Mouse (Mus musculus): Measurements from ENCODE around the gene Slc36a3. TPM values are rescaled to one million over a fixed set of nuclear protein-coding genes. Genes with fewer than 3 reads are reported as not detected.
"Not testable (repeated sequence)": the region's sequence is repeated elsewhere in the genome, so short reads cannot be mapped to it uniquely, and the experiment has no call there.

Gene Slc36a3
- total RNA-seq, 1 experiment = not detected

DNA sequence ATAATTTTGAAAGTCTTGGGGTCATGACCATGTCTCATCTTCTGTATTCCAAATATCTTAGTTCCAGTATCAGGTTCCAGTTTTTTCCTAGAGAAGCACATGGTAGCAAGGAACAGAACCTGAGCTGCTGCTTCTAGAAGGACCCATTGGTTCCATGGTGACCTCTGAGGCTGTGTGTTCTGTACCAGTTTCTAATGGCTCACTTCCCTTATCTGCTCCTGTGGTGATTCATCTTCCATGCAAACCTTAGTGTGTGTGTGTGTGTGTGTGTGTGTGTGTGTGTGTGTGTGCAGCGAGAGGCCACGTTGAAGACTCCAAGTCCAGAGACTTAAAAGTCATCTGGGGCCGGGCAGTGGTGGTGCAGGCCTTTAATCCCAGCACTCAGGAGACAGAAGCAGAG is 35.5 kb downstream of the Slc36a3 start:
- Histone ChIP-seq H3K4me3 (ENCODE audit: insufficient read depth in 1 of 2, low read depth in 1 of 2, low read length in 2 of 2, poor library complexity in 1 of 2, severe bottlenecking in 1 of 2) (no peak overlapping the region), H3K27ac (ENCODE audit: insufficient read depth, low read depth, low read length, poor library complexity, severe bottlenecking) (no peak overlapping the region), H3K9ac (ENCODE audit: insufficient read depth, low read depth, low read length, poor library complexity, severe bottlenecking) (no peak overlapping the region), H3K36me3 (ENCODE audit: control insufficient read depth, insufficient read depth, low read length, poor library complexity, severe bottlenecking) (no peaks in the 10 kb centered on the region), H3K4me1 (ENCODE audit: control insufficient read depth in 2 of 2, insufficient read depth in 2 of 2, low read length in 2 of 2, poor library complexity in 1 of 2) (peaks cover 4 to 7% of the 10 kb centered on the region in 2 experiments), H3K9me3 (ENCODE audit: control insufficient read depth, insufficient read depth, low read depth, low read length) (no peaks in the 10 kb centered on the region)
- TF ChIP-seq CHD2 (IDR thresholded peaks at IDR 0.05; ENCODE audit: low read depth, low read length) (no peak), ZNF384 (IDR thresholded peaks at IDR 0.05; ENCODE audit: low read depth, low read length) (no peak), MAFK (IDR thresholded peaks at IDR 0.05; ENCODE audit: insufficient read depth, low read depth, low read length) (no peak), HCFC1 (IDR thresholded peaks at IDR 0.05; ENCODE audit: borderline replicate concordance, insufficient read depth, low read length) (no peak), ZC3H11A (IDR thresholded peaks at IDR 0.05; ENCODE audit: borderline replicate concordance, low read depth, low read length) (no peak)
- in situ Hi-C loops (cut with MboI; ENCODE audit: low sequenced_read_pairs in 2 of 2, unreplicated experiment in 2 of 2) = no loop called here
- no peak for DNase-seq (ENCODE audit: low read depth, low spot score)

DNA sequence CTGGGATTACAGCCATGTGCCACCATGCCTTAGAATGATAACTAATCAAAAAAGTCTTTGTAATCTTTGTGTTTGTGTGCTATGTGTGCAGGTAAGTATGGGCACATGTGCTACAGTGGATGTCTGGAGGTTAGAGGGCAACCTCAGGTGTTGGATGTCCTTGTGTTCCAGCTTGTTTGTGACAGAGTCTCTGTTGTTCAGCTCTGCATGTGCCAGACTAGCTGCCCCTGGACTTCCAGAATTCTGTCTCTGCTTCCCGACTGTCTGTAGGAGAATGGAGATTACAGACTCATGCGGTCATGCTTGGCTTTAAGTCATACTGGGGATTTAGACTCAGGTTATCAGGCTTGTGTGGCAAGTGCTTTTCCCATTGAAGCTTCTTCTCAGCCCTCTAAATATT is 37.2 kb downstream of the Slc36a3 start:
- Histone ChIP-seq H3K27ac (ENCODE audit: insufficient read depth, low read depth, low read length, poor library complexity, severe bottlenecking) (peak overlapping the region; percentile 55; the same call in 1 of the 2 replicates), H3K4me1 (ENCODE audit: control insufficient read depth in 2 of 2, insufficient read depth in 2 of 2, low read length in 2 of 2, poor library complexity in 1 of 2) (peaks cover 4 to 7% of the 10 kb centered on the region in 2 experiments), H3K36me3 (ENCODE audit: control insufficient read depth, insufficient read depth, low read length, poor library complexity, severe bottlenecking) (no peaks in the 10 kb centered on the region), H3K9ac (ENCODE audit: insufficient read depth, low read depth, low read length, poor library complexity, severe bottlenecking) (peak overlapping the region; percentile 64), H3K9me3 (ENCODE audit: control insufficient read depth, insufficient read depth, low read depth, low read length) (no peaks in the 10 kb centered on the region), H3K4me3 (ENCODE audit: insufficient read depth in 1 of 2, low read depth in 1 of 2, low read length in 2 of 2, poor library complexity in 1 of 2, severe bottlenecking in 1 of 2) (peak overlapping the region; percentile 9 to 58)
- in situ Hi-C loops (cut with MboI; ENCODE audit: low sequenced_read_pairs in 2 of 2, unreplicated experiment in 2 of 2) = no loop called here
- no peak for DNase-seq (ENCODE audit: low read depth, low spot score)
- no peak for TF ChIP-seq HCFC1 (IDR thresholded peaks at IDR 0.05; ENCODE audit: borderline replicate concordance, insufficient read depth, low read length)
- TF ChIP-seq CHD2 (IDR thresholded peaks at IDR 0.05; ENCODE audit: low read depth, low read length) = no peak
- TF ChIP-seq MAFK (IDR thresholded peaks at IDR 0.05; ENCODE audit: insufficient read depth, low read depth, low read length) = no peak
- no peak for TF ChIP-seq ZC3H11A (IDR thresholded peaks at IDR 0.05; ENCODE audit: borderline replicate concordance, low read depth, low read length)
- no peak for TF ChIP-seq ZNF384 (IDR thresholded peaks at IDR 0.05; ENCODE audit: low read depth, low read length)

DNA sequence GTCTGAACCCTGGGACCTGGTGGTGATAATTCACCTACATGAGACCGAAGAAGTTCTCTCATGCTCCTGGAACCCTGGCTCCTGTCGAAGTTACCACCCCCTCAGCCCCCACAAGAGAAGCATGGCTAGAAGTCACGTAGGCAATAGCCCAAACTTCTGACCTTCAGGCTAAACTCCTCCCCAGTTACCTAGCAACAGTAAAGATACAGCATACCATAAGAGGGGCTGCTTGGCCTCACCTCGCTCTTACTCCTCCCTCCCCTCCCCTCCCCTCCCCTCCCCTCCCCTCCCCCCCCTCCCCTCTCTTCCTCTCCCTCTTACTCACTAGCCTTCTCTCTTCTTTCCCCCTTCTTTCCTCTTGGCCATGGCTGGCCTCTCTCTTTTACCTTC is 37.7 kb downstream of the Slc36a3 start:
- H3K27ac ChIP-seq (ENCODE audit: insufficient read depth, low read depth, low read length, poor library complexity, severe bottlenecking) = peak overlapping the region; percentile 58
- in situ Hi-C loops (cut with MboI; ENCODE audit: low sequenced_read_pairs in 2 of 2, unreplicated experiment in 2 of 2); H3K36me3 ChIP-seq (ENCODE audit: control insufficient read depth, insufficient read depth, low read length, poor library complexity, severe bottlenecking); DNase-seq (ENCODE audit: low read depth, low spot score); H3K4me1 ChIP-seq (ENCODE audit: control insufficient read depth in 2 of 2, insufficient read depth in 2 of 2, low read length in 2 of 2, poor library complexity in 1 of 2); H3K9me3 ChIP-seq (ENCODE audit: control insufficient read depth, insufficient read depth, low read depth, low read length): not testable (repeated sequence)
- H3K9ac ChIP-seq (ENCODE audit: insufficient read depth, low read depth, low read length, poor library complexity, severe bottlenecking) = peak overlapping the region; percentile 64; the same call in 1 of the 2 replicates
- peak overlapping the region; percentile 55 to 58 for H3K4me3 ChIP-seq (ENCODE audit: insufficient read depth in 1 of 2, low read depth in 1 of 2, low read length in 2 of 2, poor library complexity in 1 of 2, severe bottlenecking in 1 of 2)

DNA sequence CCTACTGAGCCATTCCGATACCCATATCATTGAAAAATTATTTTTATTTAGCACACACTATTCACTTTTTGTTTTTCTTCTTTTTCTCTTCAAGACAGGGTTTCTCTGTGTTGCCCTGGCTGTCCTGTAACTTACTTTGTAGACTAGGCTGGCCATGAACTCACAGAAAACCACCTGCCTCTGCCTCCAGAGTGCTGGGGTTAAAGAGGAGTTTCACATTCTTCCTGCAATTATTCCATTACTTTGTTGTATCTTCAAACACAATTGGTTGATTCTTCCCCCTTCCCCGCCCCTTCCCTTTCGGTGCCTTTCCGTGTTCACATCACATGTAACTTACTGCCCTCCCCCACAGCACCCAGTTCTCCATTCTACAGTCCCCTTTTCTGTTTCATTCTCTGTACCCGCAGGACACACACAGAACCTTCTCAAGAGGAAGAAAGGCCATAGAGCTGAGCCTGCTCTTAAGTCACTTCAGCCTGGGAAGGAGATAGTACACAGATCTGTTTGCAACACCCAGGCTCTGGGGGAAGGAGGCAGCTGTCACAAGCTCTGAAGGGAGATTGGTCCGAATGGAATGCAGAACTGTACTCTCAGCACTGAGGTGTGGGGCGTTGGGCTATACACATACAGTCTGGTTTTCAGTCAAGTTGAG is 38.2 kb downstream of the Slc36a3 start:
- no peaks in the 10 kb centered on the region for H3K9me3 ChIP-seq (ENCODE audit: control insufficient read depth, insufficient read depth, low read depth, low read length)
- peaks cover 4 to 7% of the 10 kb centered on the region in 2 experiments for H3K4me1 ChIP-seq (ENCODE audit: control insufficient read depth in 2 of 2, insufficient read depth in 2 of 2, low read length in 2 of 2, poor library complexity in 1 of 2)
- in situ Hi-C loops (cut with MboI; ENCODE audit: low sequenced_read_pairs in 2 of 2, unreplicated experiment in 2 of 2) = no loop called here
- H3K36me3 ChIP-seq (ENCODE audit: control insufficient read depth, insufficient read depth, low read length, poor library complexity, severe bottlenecking) = no peaks in the 10 kb centered on the region
- no peak for DNase-seq (ENCODE audit: low read depth, low spot score)
- peak overlapping the region; percentile 4 to 55; a peak in 2 of 4 replicates for H3K4me3 ChIP-seq (ENCODE audit: insufficient read depth in 1 of 2, low read depth in 1 of 2, low read length in 2 of 2, poor library complexity in 1 of 2, severe bottlenecking in 1 of 2)
- H3K9ac ChIP-seq (ENCODE audit: insufficient read depth, low read depth, low read length, poor library complexity, severe bottlenecking) = peak overlapping the region; percentile 33; the same call in 1 of the 2 replicates
- H3K27ac ChIP-seq (ENCODE audit: insufficient read depth, low read depth, low read length, poor library complexity, severe bottlenecking) = peak overlapping the region; percentile 58
- TF ChIP-seq ZNF384 (IDR thresholded peaks at IDR 0.05; ENCODE audit: low read depth, low read length) (no peak), HCFC1 (IDR thresholded peaks at IDR 0.05; ENCODE audit: borderline replicate concordance, insufficient read depth, low read length) (no peak), ZC3H11A (IDR thresholded peaks at IDR 0.05; ENCODE audit: borderline replicate concordance, low read depth, low read length) (no peak), MAFK (IDR thresholded peaks at IDR 0.05; ENCODE audit: insufficient read depth, low read depth, low read length) (no peak), CHD2 (IDR thresholded peaks at IDR 0.05; ENCODE audit: low read depth, low read length) (no peak)

All from ES-E14 (cell line).